In the genomic region with DNA sequence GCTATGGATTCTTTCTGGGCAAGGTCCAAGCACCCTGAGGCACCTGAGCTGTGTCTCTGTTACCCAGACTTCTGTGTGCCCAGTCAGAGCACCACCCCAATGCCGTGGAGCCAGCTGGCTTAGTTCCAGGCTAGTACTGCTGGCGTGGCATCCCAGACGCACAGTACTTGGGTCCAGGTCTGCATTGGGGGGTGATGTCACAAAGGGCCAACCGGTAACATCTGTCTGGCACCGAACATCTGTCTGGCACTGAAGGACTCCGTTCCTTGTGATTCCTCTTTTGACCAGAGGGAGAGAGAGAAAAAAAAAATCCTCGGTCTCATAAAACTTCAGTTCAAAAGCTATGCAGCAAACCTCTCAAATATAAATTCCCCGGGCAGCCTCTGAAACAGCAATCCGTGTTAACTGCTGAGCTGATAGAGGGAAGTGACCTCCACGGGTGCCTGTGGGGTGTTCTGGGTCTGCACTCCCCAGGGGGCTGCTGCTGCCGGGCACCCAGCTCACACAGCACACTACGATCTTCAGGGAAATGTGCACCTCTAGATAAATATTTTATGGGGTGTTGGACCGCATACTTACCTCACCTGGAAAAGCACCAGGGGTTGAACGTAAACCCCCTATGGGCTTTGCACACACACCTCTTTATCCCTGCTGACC, we compare ENCODE assay signal across 8 mouse cellular contexts. TPM values are rescaled to one million over a fixed set of nuclear protein-coding genes. Genes with fewer than 3 reads are reported as not detected.
DNase-seq lines count a peak whose midpoint lies in the region; ATAC-seq lines count a peak whose summit lies in the region.

No protein-coding gene starts in this region.

- H3K4me3 ChIP-seq in forebrain, embryonic 16.5 days (replicated peaks; ENCODE audit: low read length) = peak overlapping the region; percentile 46; the same call in 1 of the 2 replicates
- peak overlapping the region; percentile 50 for H3K4me3 ChIP-seq in kidney, embryonic 15.5 days (replicated peaks)
- peak overlapping the region; percentile 39; the same call in 1 of the 2 replicates for H3K4me3 ChIP-seq in midbrain, embryonic 14.5 days (replicated peaks; ENCODE audit: low read depth, low read length)

- H3K4me2 ChIP-seq in forebrain, embryonic 16.5 days (ENCODE audit: low read length) = peak overlapping the region; percentile 72
- peak overlapping the region; percentile 92 for H3K4me2 ChIP-seq in kidney, embryonic 15.5 days
- H3K4me2 ChIP-seq in midbrain, embryonic 14.5 days (ENCODE audit: low read length) = peak overlapping the region; percentile 87

- peak; percentile 70 for DNase-seq in adrenal gland, postnatal 10 days
- no peak for DNase-seq in adrenal gland, adult 18-20 months (ENCODE audit: low spot score in 2 of 2)
- peak; percentile 78 for DNase-seq in brain, adult 2 months (ENCODE audit: low read depth, low spot score)
- peak; percentile 37 for DNase-seq in midbrain, embryonic 14.5 days
- no peak for DNase-seq in retina, embryonic 14.5 days (ENCODE audit: low spot score)
- DNase-seq in thymus, adult 18-20 months = no peak

- H3K4me1 ChIP-seq in forebrain, embryonic 16.5 days (replicated peaks; ENCODE audit: control insufficient read depth, insufficient read depth, low read length) = peaks cover 19% of the 10 kb centered on the region
- H3K4me1 ChIP-seq in kidney, embryonic 15.5 days = peaks cover 38% of the 10 kb centered on the region
- H3K4me1 ChIP-seq in midbrain, embryonic 14.5 days (ENCODE audit: control insufficient read depth, insufficient read depth, low read length) = peaks cover 16% of the 10 kb centered on the region; the same call in 1 of the 2 replicates

- no peak overlapping the region for H3K9ac ChIP-seq in forebrain, embryonic 16.5 days (replicated peaks; ENCODE audit: low read depth, low read length)
- H3K9ac ChIP-seq in kidney, embryonic 15.5 days = 0 out of 2 replicates have a peak overlapping the region, but pooled peaks have one; percentile 37
- no peak overlapping the region for H3K9ac ChIP-seq in midbrain, embryonic 14.5 days (replicated peaks; ENCODE audit: low read length)

- no peak overlapping the region for H3K27ac ChIP-seq in forebrain, embryonic 16.5 days (ENCODE audit: low read length)
- H3K27ac ChIP-seq in kidney, embryonic 15.5 days = no peak overlapping the region
- H3K27ac ChIP-seq in midbrain, embryonic 14.5 days (replicated peaks; ENCODE audit: low read depth, low read length) = no peak overlapping the region

- H3K9me3 ChIP-seq in forebrain, embryonic 16.5 days (ENCODE audit: control insufficient read depth, low read length) = no peaks in the 10 kb centered on the region
- H3K9me3 ChIP-seq in kidney, embryonic 15.5 days (replicated peaks) = no peaks in the 10 kb centered on the region
- H3K9me3 ChIP-seq in midbrain, embryonic 14.5 days (ENCODE audit: control insufficient read depth, low read length) = no peaks in the 10 kb centered on the region

- no peaks in the 10 kb centered on the region for H3K36me3 ChIP-seq in forebrain, embryonic 16.5 days (ENCODE audit: control insufficient read depth, insufficient read depth)
- no peaks in the 10 kb centered on the region for H3K36me3 ChIP-seq in kidney, embryonic 15.5 days
- no peaks in the 10 kb centered on the region for H3K36me3 ChIP-seq in midbrain, embryonic 14.5 days (ENCODE audit: control insufficient read depth, insufficient read depth, low read length)

- ATAC-seq in forebrain, embryonic 16.5 days = no peak
- no peak for ATAC-seq in kidney, embryonic 15.5 days (replicated peaks; ENCODE audit: low FRiP score)
- no peak for ATAC-seq in midbrain, embryonic 14.5 days (ENCODE audit: low FRiP score, low TSS enrichment)

- peaks cover 63% of the 10 kb centered on the region for H3K27me3 ChIP-seq in forebrain, embryonic 16.5 days (replicated peaks; ENCODE audit: control insufficient read depth, insufficient read depth, low read length)
- H3K27me3 ChIP-seq in kidney, embryonic 15.5 days = peaks cover 89% of the 10 kb centered on the region
- peaks cover 76% of the 10 kb centered on the region for H3K27me3 ChIP-seq in midbrain, embryonic 14.5 days (ENCODE audit: control insufficient read depth, insufficient read depth, low read length)

- WGBS in forebrain, embryonic 16.5 days = 15% methylated on average over 14 of the region's 14 CpGs
- 19% methylated on average over 14 of the region's 14 CpGs for WGBS in kidney, embryonic 15.5 days
- 20% methylated on average over 14 of the region's 14 CpGs for WGBS in midbrain, embryonic 14.5 days

RNA-seq across cellular contexts. Expression of a gene that starts 22.5 kb away (rescaled TPM):
- total RNA-seq in adrenal gland, postnatal 10 days (2021) = 100 to 1,000 TPM; 102 to 133 TPM
- 100 to 1,000 TPM; 122 to 137 TPM for total RNA-seq in adrenal gland, adult 18-20 months (2021)
- polyA plus RNA-seq in forebrain, embryonic 16.5 days (2015; fragmentation: Nextera tagmentation; extraction: Ambion mirVana) = 2.1 TPM in 2 replicates
- polyA plus RNA-seq in kidney, embryonic 15.5 days (2015; fragmentation: Nextera tagmentation; extraction: Ambion mirVana) = 17.8 and 18.5 TPM in 2 replicates
- 1.5 and 1.7 TPM in 2 replicates for polyA plus RNA-seq in midbrain, embryonic 14.5 days (2014; fragmentation: Nextera tagmentation; extraction: Ambion mirVana)

RNA-seq across cellular contexts. Expression of a gene that starts 55.8 kb away (rescaled TPM):
- total RNA-seq in adrenal gland, postnatal 10 days (2021) = 1 to 10 TPM; 2.7 to 4.9 TPM
- total RNA-seq in adrenal gland, adult 18-20 months (2021) = 1 to 10 TPM; 1.1 to 1.6 TPM
- 0.14 and 0.25 TPM in 2 replicates for polyA plus RNA-seq in forebrain, embryonic 16.5 days (2015; fragmentation: Nextera tagmentation; extraction: Ambion mirVana)
- polyA plus RNA-seq in kidney, embryonic 15.5 days (2015; fragmentation: Nextera tagmentation; extraction: Ambion mirVana) = 0.51 and 0.53 TPM in 2 replicates
- polyA plus RNA-seq in midbrain, embryonic 14.5 days (2014; fragmentation: Nextera tagmentation; extraction: Ambion mirVana) = 0.11 and 0.25 TPM in 2 replicates

Comparison
In these comparisons a context has a peak if more than half of its experiments do, and no peak if none do; other contexts are left out.
1. DNase-seq: peak in adrenal gland, postnatal 10 days (single experiment), brain, adult 2 months (single experiment) and midbrain, embryonic 14.5 days (single experiment); none in adrenal gland, adult 18-20 months (0 of 2), retina, embryonic 14.5 days (single experiment) and thymus, adult 18-20 months (0 of 2).
2. Peak in every context shown above with its lines, with median percentiles within 50 percentile points of each other: H3K4me2 ChIP-seq and H3K4me3 ChIP-seq.